Mouse (Mus musculus): ENCODE data around the gene 4933406M09Rik.

- TF ChIP-seq CTCF (IDR thresholded peaks at IDR 0.05; ENCODE audit: extremely low read depth, insufficient read length, insufficient replicate concordance, low read depth, low read length) = no peak
- TF ChIP-seq POLR2A (IDR thresholded peaks at IDR 0.05; ENCODE audit: low read depth, low read length) = no peak
Observed at GRCm38 (mm10) chr1:134339162-134339561, 46.6 kb upstream of the 4933406M09Rik start.
